ENCODE assay signal across 8 mouse cellular contexts in genomic region chr8:120335262-120336086, GRCm38 (mm10).
DNase-seq lines count a peak whose midpoint lies in the region; ATAC-seq lines count a peak whose summit lies in the region.

No protein-coding gene starts in this region.

- no peaks in the 10 kb centered on the region for H3K9me3 ChIP-seq in hindbrain, embryonic 14.5 days (ENCODE audit: control insufficient read depth, low read length)

- H3K4me2 ChIP-seq in hindbrain, embryonic 14.5 days (replicated peaks) = 0 out of 2 replicates have a peak overlapping the region, but pooled peaks have one; percentile 2

- DNase-seq in lung, adult 18-20 months = peak; percentile 38 to 41
- no peak for DNase-seq in lung, postnatal 10 days
- DNase-seq in embryo, embryonic 11 days = peak; percentile 75
- DNase-seq in hindbrain, embryonic 14.5 days (ENCODE audit: low spot score) = no peak
- DNase-seq in lung, postnatal 4 days = peak; percentile 37 to 41
- DNase-seq in spleen, postnatal 10 days (ENCODE audit: low spot score in 2 of 2) = peak; percentile 49 to 78
- no peak for DNase-seq in frontal cortex, postnatal 36 days (ENCODE audit: low spot score in 2 of 2)
- DNase-seq in left cerebral cortex, adult 8-10 months (ENCODE audit: low spot score in 2 of 2) = no peak

- H3K9ac ChIP-seq in hindbrain, embryonic 14.5 days = peak overlapping the region; percentile 37

- peak; percentile 59 for ATAC-seq in hindbrain, embryonic 14.5 days (ENCODE audit: low FRiP score)

- no peak overlapping the region for H3K4me3 ChIP-seq in hindbrain, embryonic 14.5 days (replicated peaks; ENCODE audit: low read length)

- H3K36me3 ChIP-seq in hindbrain, embryonic 14.5 days (replicated peaks; ENCODE audit: control insufficient read depth, insufficient read depth) = no peaks in the 10 kb centered on the region

- H3K27ac ChIP-seq in hindbrain, embryonic 14.5 days = peak overlapping the region; percentile 80

- peaks cover 22% of the 10 kb centered on the region for H3K4me1 ChIP-seq in hindbrain, embryonic 14.5 days (replicated peaks; ENCODE audit: control insufficient read depth, insufficient read depth, low read length)

- H3K27me3 ChIP-seq in hindbrain, embryonic 14.5 days (ENCODE audit: control insufficient read depth, insufficient read depth, low read length) = no peaks in the 10 kb centered on the region

- WGBS in hindbrain, embryonic 14.5 days = 2% methylated on average over 17 of the region's 17 CpGs

Comparison
In these comparisons a context has a peak if more than half of its experiments do, and no peak if none do; other contexts are left out.
1. DNase-seq: peak in lung, adult 18-20 months (2 of 2), embryo, embryonic 11 days (single experiment), lung, postnatal 4 days (2 of 2) and spleen, postnatal 10 days (2 of 2); none in lung, postnatal 10 days (single experiment), hindbrain, embryonic 14.5 days (single experiment), frontal cortex, postnatal 36 days (0 of 2) and left cerebral cortex, adult 8-10 months (0 of 2).